Mouse (Mus musculus) left cerebral cortex, adult 18-20 months (tissue): Measurements from ENCODE around the gene Slc22a6. TPM values are rescaled to one million over a fixed set of nuclear protein-coding genes. Genes with fewer than 3 reads are reported as not detected.
A peak's percentile ranks its signal among the peaks of the same experiment; 100 is the strongest.

Experiments used
- DNase-seq, 2 experiments: peaks; one replicate each; pipeline ENCODE4 v3.0.0; 2021 to 2022; ENCODE audit warnings: low spot score in 2 of 2, mixed read lengths in 1 of 2
- long read RNA-seq, 2 experiments: library from polyadenylated mRNA; stranded (forward); transcript quantifications; one replicate each; pipeline ENCODE4 v2.0.0; 2021
- total RNA-seq, 2 experiments: library from RNA; stranded (reverse); gene quantifications; 2 replicates each; pipeline ENCODE4 v1.2.3; 2021

The Slc22a6 gene
- total RNA-seq: 1 to 10 TPM; 9.1 to 9.4 TPM
- long read RNA-seq, experiment 1, transcript Slc22a6-201 (10 exons, 3,983 nt): major isoform, 17 of 21 reads
- long read RNA-seq, experiment 1, partial matches to known transcripts: 2 of 21 reads
- long read RNA-seq, experiment 1, other reads (novel, unspliced or antisense): 2 of 21 reads
- long read RNA-seq, experiment 2, transcript Slc22a6-201 (10 exons, 3,983 nt): major isoform, 13 of 15 reads
- long read RNA-seq, experiment 2, partial matches to known transcripts: 1 of 15 reads
- long read RNA-seq, experiment 2, other reads (novel, unspliced or antisense): 1 of 15 reads

- DNase-seq: no peak
Observed at GRCm38 (mm10) chr19:8617904-8618303, at the start of gene Slc22a6. Gene Slc22a6, plus strand, starts transcription at chr19:8618039.

DNA sequence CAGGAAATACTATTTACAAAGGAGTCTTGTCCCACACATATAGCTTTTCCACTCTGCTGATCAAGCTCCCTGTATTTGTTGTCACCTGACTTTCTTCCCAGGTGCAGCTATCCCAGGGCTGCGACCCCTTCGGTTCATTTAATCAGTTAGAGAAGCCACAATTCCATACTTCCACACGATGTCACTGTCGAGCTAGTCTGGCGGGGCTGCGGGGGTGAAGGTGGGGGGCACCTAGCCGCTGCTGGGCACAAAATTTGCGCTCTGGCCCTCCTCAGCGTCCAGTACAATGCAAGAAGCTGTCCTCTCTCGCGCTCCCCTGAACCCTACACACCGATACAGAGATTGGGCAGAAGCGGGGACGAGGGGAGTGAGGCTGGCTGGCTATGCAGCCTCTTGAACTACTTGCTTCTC is 48.4 kb upstream of the Slc22a6 start:
- DNase-seq: peak; percentile 52 to 61

- no peak for DNase-seq
Observed at GRCm38 (mm10) chr19:8570341-8571040, 47.3 kb upstream of the Slc22a6 start.

DNA sequence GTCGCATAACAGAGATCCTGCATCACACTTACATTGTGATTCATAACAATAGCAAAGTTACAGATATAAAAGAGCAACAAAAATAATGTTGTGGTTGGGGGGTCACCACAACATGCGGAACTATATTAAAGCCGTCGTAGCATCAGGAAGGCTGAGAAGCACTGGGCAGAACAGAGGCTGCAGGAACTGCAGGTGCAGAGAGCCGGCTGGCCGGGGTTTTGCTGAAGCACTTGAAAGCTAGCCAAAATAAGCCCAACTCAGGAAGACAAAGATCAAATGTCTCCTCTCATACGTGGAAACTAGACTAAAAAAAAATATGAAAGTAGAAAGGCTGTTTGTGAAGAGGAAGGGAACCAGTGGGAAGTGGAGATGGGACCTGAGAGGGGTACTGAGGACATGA is 46.1 kb upstream of the Slc22a6 start:
- no peak for DNase-seq

DNA sequence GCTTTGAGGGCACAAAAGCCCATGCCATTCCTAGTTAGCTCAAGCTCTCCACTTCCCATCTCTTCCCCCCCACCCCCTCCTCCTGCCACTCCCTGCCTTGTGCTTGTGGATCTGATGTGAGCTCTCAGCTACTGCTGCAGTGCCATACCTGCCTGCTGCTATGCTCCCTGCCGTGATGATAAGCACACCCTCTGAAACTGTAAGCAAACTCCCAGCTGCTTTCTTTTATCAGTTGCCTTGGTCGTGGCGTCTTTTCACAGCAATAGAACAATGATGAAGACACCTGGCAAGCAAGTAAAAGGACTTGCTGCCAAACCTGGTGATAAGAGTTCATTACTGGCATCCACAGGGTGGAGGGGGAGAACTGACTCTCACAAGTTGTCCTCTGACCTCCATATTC is 45.4 kb upstream of the Slc22a6 start:
- no peak for DNase-seq

- DNase-seq: no peak
Observed at GRCm38 (mm10) chr19:8577432-8577831, 40.4 kb upstream of the Slc22a6 start.

- peak; percentile 85 to 91 for DNase-seq
Observed at GRCm38 (mm10) chr19:8578293-8578969, 39.4 kb upstream of the Slc22a6 start.

DNA sequence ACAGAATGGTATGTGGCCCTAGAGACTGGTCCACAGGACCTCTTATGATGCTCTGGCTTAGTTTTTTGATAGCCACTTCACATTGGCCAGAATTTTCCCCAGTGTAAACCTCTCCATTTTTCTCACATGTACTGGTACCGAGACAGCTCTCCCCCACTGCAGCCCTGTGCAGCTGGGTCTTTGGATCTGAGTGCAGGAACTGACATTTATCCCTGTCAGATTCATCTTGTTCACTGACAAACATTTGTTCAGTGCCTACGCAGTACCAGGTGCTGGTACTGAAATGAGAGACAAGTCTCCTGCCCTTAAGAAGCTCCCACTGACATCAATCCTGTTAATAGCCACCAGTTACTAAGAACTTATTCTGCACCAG is 38.9 kb upstream of the Slc22a6 start:
- DNase-seq: peak; percentile 6 to 34

- no peak for DNase-seq
Observed at GRCm38 (mm10) chr19:8585298-8585697, 32.5 kb upstream of the Slc22a6 start.

DNA sequence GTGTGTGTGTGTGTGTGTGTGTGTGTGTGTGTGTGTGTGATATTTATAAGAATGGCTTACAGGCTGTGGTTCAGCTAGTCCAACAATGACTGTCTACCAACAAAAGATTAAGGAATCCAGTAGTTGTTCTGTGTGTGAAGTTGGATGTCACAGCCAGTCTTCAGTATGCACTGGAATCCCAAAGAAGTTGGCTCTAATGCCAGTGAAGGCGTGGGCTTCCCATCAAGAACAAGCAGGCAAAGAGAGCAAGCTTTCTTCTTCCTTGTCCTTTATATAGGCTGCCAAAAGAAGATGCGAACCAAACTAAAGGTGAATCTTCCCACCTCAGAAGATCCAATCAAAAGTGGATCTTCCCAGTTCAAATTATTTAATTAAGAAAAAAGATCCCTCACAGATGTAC is 31.9 kb upstream of the Slc22a6 start:
- DNase-seq: peak in 1 of 2 experiments; percentile 27

DNA sequence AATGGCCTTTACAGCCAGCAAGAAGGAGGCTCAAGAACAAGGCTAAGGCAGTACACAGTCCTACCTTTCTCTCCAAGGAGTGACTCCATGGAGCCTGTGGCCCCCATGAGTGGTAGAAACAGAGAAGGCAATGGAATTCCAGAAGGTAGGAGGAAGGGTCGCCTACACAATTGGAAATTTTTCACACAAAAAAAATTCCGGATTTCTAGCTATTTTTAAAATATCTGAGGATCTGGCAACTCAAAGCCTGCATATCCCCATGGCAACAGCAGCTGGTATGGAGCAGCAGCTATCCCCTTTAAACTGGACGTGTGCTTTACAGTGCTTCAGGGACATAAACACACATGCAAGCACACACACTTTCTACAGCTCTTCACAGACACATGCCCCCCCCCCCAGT is 31.5 kb upstream of the Slc22a6 start:
- DNase-seq: peak; percentile 13 to 37

DNA sequence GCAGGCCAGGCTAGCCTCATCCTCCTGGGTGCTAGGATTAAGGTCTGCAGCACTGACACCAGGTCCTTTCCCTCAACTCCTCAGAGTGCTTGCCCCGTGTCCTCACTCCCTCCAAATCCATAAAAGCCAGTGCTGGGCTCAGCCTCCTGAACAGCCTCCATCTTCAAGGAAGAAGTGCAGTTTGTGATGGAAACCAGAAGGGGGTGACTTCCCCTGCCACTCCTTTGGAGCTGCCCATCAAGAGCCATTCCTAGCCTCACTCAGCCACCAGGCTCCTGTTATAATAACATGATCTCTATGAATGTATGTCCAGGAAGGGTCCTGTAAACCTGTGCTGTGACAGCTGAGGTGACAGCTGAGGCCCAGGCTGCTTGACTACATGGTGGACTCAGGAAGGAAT is 30.5 kb upstream of the Slc22a6 start:
- DNase-seq: no peak

- DNase-seq: no peak
Observed at GRCm38 (mm10) chr19:8590954-8591353, 26.9 kb upstream of the Slc22a6 start, which contains the start of gene Slc22a8. Gene Slc22a8, plus strand, starts transcription at chr19:8591254.

DNA sequence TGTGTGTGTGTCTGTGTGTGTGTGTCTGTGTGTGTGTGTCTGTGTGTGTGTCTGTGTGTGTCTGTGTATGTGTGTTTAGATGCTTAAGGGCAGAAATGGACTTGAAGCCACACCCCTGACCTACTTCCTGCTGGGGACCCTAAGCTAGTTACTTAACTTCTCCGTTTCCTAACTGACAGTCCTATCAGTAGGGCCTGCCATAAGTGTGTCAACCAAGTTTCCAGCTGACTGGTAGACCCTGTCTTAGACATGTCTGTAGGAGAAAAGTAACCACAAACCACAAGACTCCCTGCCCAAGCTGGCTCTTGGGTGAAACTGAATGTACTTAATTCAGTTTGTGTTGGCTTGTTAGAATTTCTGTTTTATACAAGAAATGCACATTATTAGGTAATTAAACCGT is 25.7 kb upstream of the Slc22a6 start:
- no peak for DNase-seq

DNA sequence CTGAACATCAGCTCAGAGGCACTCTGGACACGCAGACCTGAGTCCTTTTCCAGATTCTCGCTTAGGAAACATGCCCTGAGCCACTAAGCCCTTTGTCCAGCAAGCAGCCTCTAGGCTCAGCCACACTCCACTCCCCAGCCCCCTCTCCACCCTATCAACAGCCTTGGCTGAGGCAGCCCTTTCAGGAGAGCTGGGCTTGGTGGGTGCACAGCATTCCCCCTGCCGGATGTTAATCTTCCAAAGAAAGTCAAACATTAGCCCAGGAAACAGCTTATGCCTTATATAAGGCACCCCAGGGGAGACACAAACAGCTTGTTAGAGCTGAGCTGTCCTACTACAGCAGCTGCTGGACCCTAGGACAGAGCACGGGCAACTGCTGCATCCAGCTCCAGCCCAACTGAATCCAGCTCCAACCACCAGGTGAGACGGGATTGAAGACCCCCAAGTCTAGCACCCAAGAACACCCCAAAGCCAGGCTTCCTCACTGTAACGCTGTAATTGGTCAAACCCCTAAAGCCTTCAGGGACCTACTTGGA is 24.9 kb upstream of the Slc22a6 start:
- no peak for DNase-seq

GRCm38 (mm10) chr19:8593833-8594232 is 24.0 kb upstream of the Slc22a6 start:
- no peak for DNase-seq

DNA sequence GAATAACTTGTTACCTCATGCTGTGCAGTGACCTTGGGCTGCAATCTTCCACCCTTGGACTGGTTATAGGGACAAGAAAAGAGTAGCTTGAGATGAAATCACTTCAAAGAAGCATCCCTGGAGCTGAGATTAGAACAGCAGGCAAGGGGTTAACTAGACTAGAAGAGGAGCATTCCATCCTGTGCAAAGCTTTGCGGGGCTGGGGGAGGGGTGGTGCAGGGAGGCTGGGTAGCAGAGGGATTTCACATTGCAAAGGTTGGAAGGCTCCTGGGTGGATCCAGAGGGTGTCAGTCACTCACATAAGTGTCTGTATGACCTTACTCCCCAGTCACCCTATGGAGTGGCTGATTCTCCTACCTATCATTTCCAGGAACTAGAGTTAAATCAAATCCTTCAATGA is 23.3 kb upstream of the Slc22a6 start:
- DNase-seq: no peak

GRCm38 (mm10) chr19:8597269-8597668 is 20.6 kb upstream of the Slc22a6 start:
- no peak for DNase-seq

GRCm38 (mm10) chr19:8599229-8599628 is 18.6 kb upstream of the Slc22a6 start:
- DNase-seq: no peak

DNA sequence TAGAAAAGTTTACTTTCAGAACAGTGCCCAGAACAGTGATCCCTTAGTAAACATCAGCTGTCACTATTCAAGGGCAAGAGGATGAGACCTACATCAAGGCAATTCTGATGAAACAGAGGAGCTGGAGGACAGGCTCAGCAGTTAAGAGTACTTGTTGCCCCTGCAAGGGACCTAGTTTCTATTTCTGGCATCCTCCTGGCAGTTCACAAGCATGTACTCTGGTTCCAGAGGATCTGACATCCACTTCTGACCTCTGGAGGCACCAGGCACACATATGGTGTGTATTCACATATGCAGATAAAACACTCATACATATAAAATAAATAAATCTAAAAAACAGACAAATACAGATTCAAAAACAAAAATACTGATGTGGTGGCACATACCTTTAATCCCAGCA is 15.9 kb upstream of the Slc22a6 start:
- no peak for DNase-seq

- DNase-seq: no peak
Observed at GRCm38 (mm10) chr19:8602914-8603313, 14.9 kb upstream of the Slc22a6 start.
